Mouse (Mus musculus): ENCODE measurements at regions not wholly inside any gene's neighbourhood (a gene's known extent, or its start where the extent isn't known, plus 50 kb on each side); places are given as distances from the start of the nearest gene placed in this dataset.
A peak's percentile ranks its signal among the peaks of the same experiment; 100 is the strongest.

GRCm38 (mm10) chr4:124443613-124444108 is 166.9 kb downstream of the 3100002H09Rik start:
- TF ChIP-seq CTCF (IDR thresholded peaks at IDR 0.05; ENCODE audit: borderline replicate concordance, extremely low read depth, insufficient read depth, insufficient read length) (no peak), POLR2A (IDR thresholded peaks at IDR 0.05; ENCODE audit: borderline replicate concordance, extremely low read depth, insufficient read depth, insufficient read length, poor library complexity, severe bottlenecking) (no peak)
- peak; percentile 59 for DNase-seq (ENCODE audit: low read depth)

DNA sequence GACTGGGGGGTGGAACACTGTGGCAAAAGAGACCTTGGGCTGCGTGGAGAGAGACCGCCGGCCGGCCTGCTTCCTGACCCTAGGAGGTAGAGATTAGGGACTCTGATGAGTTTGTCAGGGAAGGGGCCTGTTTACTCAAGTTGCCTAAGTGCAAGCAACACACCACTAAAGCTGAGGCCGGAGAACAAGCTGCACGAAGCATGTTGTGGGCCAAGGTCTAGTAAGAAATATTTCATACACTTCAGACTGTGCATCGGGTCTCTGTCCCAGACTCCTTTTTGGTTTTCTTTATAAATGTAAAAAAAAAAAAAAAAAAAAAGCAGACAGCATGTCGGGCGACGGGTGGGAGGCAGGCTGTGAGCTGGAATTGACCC is 167.5 kb downstream of the 3100002H09Rik start:
- TF ChIP-seq POLR2A (IDR thresholded peaks at IDR 0.05; ENCODE audit: borderline replicate concordance, extremely low read depth, insufficient read depth, insufficient read length, poor library complexity, severe bottlenecking) (no peak), CTCF (IDR thresholded peaks at IDR 0.05; ENCODE audit: borderline replicate concordance, extremely low read depth, insufficient read depth, insufficient read length) (no peak)
- no peak for DNase-seq (ENCODE audit: low read depth)

- no peak for TF ChIP-seq CTCF (IDR thresholded peaks at IDR 0.05; ENCODE audit: borderline replicate concordance, extremely low read depth, insufficient read depth, insufficient read length)
- TF ChIP-seq POLR2A (IDR thresholded peaks at IDR 0.05; ENCODE audit: borderline replicate concordance, extremely low read depth, insufficient read depth, insufficient read length, poor library complexity, severe bottlenecking), result no peak
- DNase-seq (ENCODE audit: low read depth), result no peak
Measured at GRCm38 (mm10) chr4:124442491-124443129, 168.0 kb downstream of the 3100002H09Rik start.

DNA sequence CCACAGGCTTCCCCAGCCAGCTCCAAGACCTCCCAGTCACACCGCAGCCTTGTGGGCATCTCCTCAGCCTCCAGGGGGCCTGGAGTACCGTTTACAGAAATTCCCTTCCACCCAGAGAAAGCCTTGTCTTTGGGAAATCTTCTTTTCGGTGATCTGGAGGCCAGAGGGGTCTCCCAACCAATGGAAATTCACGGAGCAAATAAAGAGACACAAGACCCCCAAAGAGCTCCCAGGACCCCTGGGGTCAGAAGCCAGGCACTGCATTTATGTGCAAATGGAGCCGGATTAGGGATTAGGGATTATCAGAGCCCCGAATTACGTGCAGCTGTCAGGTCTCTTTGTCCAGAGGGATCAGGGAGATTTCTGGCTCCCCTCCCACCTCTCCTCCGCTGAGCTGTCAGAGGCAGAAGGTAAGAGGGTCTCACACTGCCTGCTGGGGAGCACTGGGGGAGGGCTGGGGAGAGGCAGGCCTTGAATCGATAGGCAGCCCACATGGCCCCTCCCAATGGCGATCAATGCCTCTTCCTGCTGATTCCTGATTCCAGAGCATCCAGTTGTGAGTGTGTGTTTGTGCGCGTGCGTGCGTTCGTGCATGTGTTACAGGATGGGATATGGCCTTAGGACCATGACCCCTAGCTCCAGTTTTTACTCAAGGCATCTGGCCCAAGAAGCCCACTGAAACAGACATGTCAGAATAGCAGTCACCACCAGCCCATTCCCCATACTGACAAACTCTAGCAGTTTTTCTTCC is 168.7 kb downstream of the 3100002H09Rik start:
- TF ChIP-seq CTCF (IDR thresholded peaks at IDR 0.05; ENCODE audit: borderline replicate concordance, extremely low read depth, insufficient read depth, insufficient read length) (peak; percentile 20; the same call in 1 of the 2 replicates), POLR2A (IDR thresholded peaks at IDR 0.05; ENCODE audit: borderline replicate concordance, extremely low read depth, insufficient read depth, insufficient read length, poor library complexity, severe bottlenecking) (no peak)
- DNase-seq (ENCODE audit: low read depth), result peak; percentile 75

- no peak for TF ChIP-seq POLR2A (IDR thresholded peaks at IDR 0.05; ENCODE audit: borderline replicate concordance, extremely low read depth, insufficient read depth, insufficient read length, poor library complexity, severe bottlenecking)
- TF ChIP-seq CTCF (IDR thresholded peaks at IDR 0.05; ENCODE audit: borderline replicate concordance, extremely low read depth, insufficient read depth, insufficient read length), result no peak
- peak; percentile 43 for DNase-seq (ENCODE audit: low read depth)
Measured at GRCm38 (mm10) chr4:124435040-124435434, 175.6 kb downstream of the 3100002H09Rik start.

- DNase-seq (ENCODE audit: low read depth), result peak; percentile 66
- TF ChIP-seq POLR2A (IDR thresholded peaks at IDR 0.05; ENCODE audit: borderline replicate concordance, extremely low read depth, insufficient read depth, insufficient read length, poor library complexity, severe bottlenecking) (no peak), CTCF (IDR thresholded peaks at IDR 0.05; ENCODE audit: borderline replicate concordance, extremely low read depth, insufficient read depth, insufficient read length) (no peak)
Measured at GRCm38 (mm10) chr4:124434059-124435039, 176.3 kb downstream of the 3100002H09Rik start.

- TF ChIP-seq CTCF (IDR thresholded peaks at IDR 0.05; ENCODE audit: borderline replicate concordance, extremely low read depth, insufficient read depth, insufficient read length) (no peak), POLR2A (IDR thresholded peaks at IDR 0.05; ENCODE audit: borderline replicate concordance, extremely low read depth, insufficient read depth, insufficient read length, poor library complexity, severe bottlenecking) (no peak)
Measured at GRCm38 (mm10) chr4:124433506-124433905, 177.1 kb downstream of the 3100002H09Rik start.

GRCm38 (mm10) chr4:124431193-124431592 is 179.4 kb downstream of the 3100002H09Rik start:
- DNase-seq (ENCODE audit: low read depth), result no peak
- no peak for TF ChIP-seq CTCF (IDR thresholded peaks at IDR 0.05; ENCODE audit: borderline replicate concordance, extremely low read depth, insufficient read depth, insufficient read length)
- TF ChIP-seq POLR2A (IDR thresholded peaks at IDR 0.05; ENCODE audit: borderline replicate concordance, extremely low read depth, insufficient read depth, insufficient read length, poor library complexity, severe bottlenecking), result no peak

More at GRCm38 (mm10) chr4:124433506-124433905, 177.1 kb downstream of the 3100002H09Rik start:
- DNase-seq (ENCODE audit: low read depth), result no peak

DNA sequence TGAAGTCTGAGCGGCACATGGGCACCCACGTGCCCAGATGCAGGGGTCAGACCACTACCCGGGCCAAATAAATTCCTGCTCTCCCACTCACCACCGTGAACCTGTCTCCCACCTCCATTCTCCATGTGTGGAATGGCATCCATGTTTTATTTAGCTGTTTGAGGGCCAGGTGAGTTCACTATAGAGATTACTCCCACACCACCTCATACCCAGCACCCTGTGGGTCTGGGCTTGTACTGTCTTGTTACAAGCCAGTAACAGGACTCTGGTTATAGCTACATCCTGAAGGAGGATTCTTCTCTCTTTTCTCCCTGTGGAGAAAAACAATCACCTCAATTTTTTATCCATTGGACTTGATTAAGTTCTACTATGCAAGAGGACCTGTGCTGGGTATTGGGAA is 181.8 kb downstream of the 3100002H09Rik start:
- TF ChIP-seq CTCF (IDR thresholded peaks at IDR 0.05; ENCODE audit: borderline replicate concordance, extremely low read depth, insufficient read depth, insufficient read length) (no peak), POLR2A (IDR thresholded peaks at IDR 0.05; ENCODE audit: borderline replicate concordance, extremely low read depth, insufficient read depth, insufficient read length, poor library complexity, severe bottlenecking) (no peak)
- no peak for DNase-seq (ENCODE audit: low read depth)

GRCm38 (mm10) chr4:124422406-124422805 is 188.2 kb downstream of the 3100002H09Rik start:
- TF ChIP-seq CTCF (IDR thresholded peaks at IDR 0.05; ENCODE audit: borderline replicate concordance, extremely low read depth, insufficient read depth, insufficient read length) (no peak), POLR2A (IDR thresholded peaks at IDR 0.05; ENCODE audit: borderline replicate concordance, extremely low read depth, insufficient read depth, insufficient read length, poor library complexity, severe bottlenecking) (no peak)
- no peak for DNase-seq (ENCODE audit: low read depth)

GRCm38 (mm10) chr4:124418431-124418830 is 192.2 kb downstream of the 3100002H09Rik start:
- TF ChIP-seq CTCF (IDR thresholded peaks at IDR 0.05; ENCODE audit: borderline replicate concordance, extremely low read depth, insufficient read depth, insufficient read length), result no peak
- no peak for TF ChIP-seq POLR2A (IDR thresholded peaks at IDR 0.05; ENCODE audit: borderline replicate concordance, extremely low read depth, insufficient read depth, insufficient read length, poor library complexity, severe bottlenecking)
- no peak for DNase-seq (ENCODE audit: low read depth)

Measured in brain, embryonic 14.5 days (tissue).